Mouse (Mus musculus) heart, embryonic 12.5 days (tissue): ENCODE results near the gene Washc1. TPM values are rescaled to one million over a fixed set of nuclear protein-coding genes. Genes with fewer than 3 reads are reported as not detected.
A peak's percentile ranks its signal among the peaks of the same experiment; 100 is the strongest.
"Not testable (repeated sequence)": the region's sequence is repeated elsewhere in the genome, so short reads cannot be mapped to it uniquely, and the experiment has no call there.

Source experiments
- ATAC-seq: fragments of 200-750 bp; cut with Nextera tagmentation; 2 replicates; pipeline ENCODE4 v1.8.0; 2017; ENCODE audit warnings: moderate TSS enrichment, moderate library complexity; ENCODE audit not compliant: insufficient number of reproducible peaks, low FRiP score
- H3K27ac ChIP-seq: fragments of 300-500 bp; sonication (generic); 2 replicates; pipeline ENCODE4 v1.5.1; 2016; ENCODE audit warnings: mild to moderate bottlenecking, moderate library complexity; ENCODE audit not compliant: poor library complexity, severe bottlenecking
- H3K27me3 ChIP-seq: fragments of 300-500 bp; sonication (generic); replicated peaks from 2 replicates; pipeline ENCODE4 v1.6.1; 2016; ENCODE audit warnings: mild to moderate bottlenecking, moderate library complexity
- H3K36me3 ChIP-seq: fragments of 300-500 bp; sonication (generic); 2 replicates; pipeline ENCODE4 v1.6.1; 2016; ENCODE audit warnings: mild to moderate bottlenecking, moderate library complexity
- H3K4me1 ChIP-seq: fragments of 300-500 bp; sonication (generic); replicated peaks from 2 replicates; pipeline ENCODE4 v1.6.1; 2016; ENCODE audit warnings: mild to moderate bottlenecking
- H3K4me2 ChIP-seq: fragments of 300-500 bp; sonication (generic); 2 replicates; pipeline ENCODE4 v1.6.1; 2016; ENCODE audit warnings: mild to moderate bottlenecking, moderate library complexity
- H3K4me3 ChIP-seq: fragments of 300-500 bp; sonication (generic); 2 replicates; pipeline ENCODE4 v1.5.1; 2016; ENCODE audit warnings: mild to moderate bottlenecking
- H3K9ac ChIP-seq: fragments of 300-500 bp; sonication (generic); 2 replicates; pipeline ENCODE4 v1.6.1; 2016; ENCODE audit warnings: mild to moderate bottlenecking, moderate library complexity
- H3K9me3 ChIP-seq: fragments of 300-500 bp; sonication (generic); replicated peaks from 2 replicates; pipeline ENCODE4 v1.6.1; 2016; ENCODE audit warnings: mild to moderate bottlenecking, moderate library complexity
- WGBS: fragments of 180-500 bp; shearing (Covaris S2); methylation state at CpG from one replicate; pipeline ENCODE4 v1.1.7; 2016; 5-methylcytosine and 5-hydroxymethylcytosine counted together
- polyA plus RNA-seq: library from polyadenylated mRNA; unstranded; fragments of >200 nt; fragmentation: Nextera tagmentation; extraction: Ambion mirVana; gene quantifications from 2 replicates; pipeline ENCODE4 v1.2.1, GENCODE M21; 2016

The Washc1 gene
- polyA plus RNA-seq, 1 experiment from 2014 or later = 30.2 TPM

- H3K4me3 ChIP-seq = peak overlapping the region; percentile 97
- peaks cover 16% of the 10 kb centered on the region for H3K4me1 ChIP-seq
- peaks cover 37% of the 10 kb centered on the region for H3K36me3 ChIP-seq
- 0 out of 2 replicates have a peak overlapping the region, but pooled peaks have one; percentile 89 for H3K27ac ChIP-seq
- no peaks in the 10 kb centered on the region for H3K9me3 ChIP-seq
- H3K4me2 ChIP-seq = peak overlapping the region; percentile 76
- H3K27me3 ChIP-seq = no peaks in the 10 kb centered on the region
- no peak for ATAC-seq
- WGBS = 44% methylated on average over 4 of the region's 4 CpGs
- H3K9ac ChIP-seq = peak overlapping the region; percentile 91
Measured at GRCm38 (mm10) chr17:66112166-66112565, 821 bp downstream of the Washc1 start.

GRCm38 (mm10) chr17:66118991-66119390, 7.6 kb downstream of the Washc1 start:
- H3K4me1 ChIP-seq = no peaks in the 10 kb centered on the region
- 86% methylated on average over 8 of the region's 8 CpGs for WGBS
- no peaks in the 10 kb centered on the region for H3K9me3 ChIP-seq
- H3K27ac ChIP-seq = no peak overlapping the region
- no peak overlapping the region for H3K4me2 ChIP-seq
- H3K36me3 ChIP-seq = peaks cover 62% of the 10 kb centered on the region
- no peaks in the 10 kb centered on the region for H3K27me3 ChIP-seq
- ATAC-seq = no peak
- H3K4me3 ChIP-seq = no peak overlapping the region
- no peak overlapping the region for H3K9ac ChIP-seq

- H3K27me3 ChIP-seq = no peaks in the 10 kb centered on the region
- no peak overlapping the region for H3K4me3 ChIP-seq
- H3K4me1 ChIP-seq = peaks cover 13% of the 10 kb centered on the region
- no peak; the same call in 1 of the 2 replicates for ATAC-seq
- WGBS = 73% methylated on average over 1 of the region's 1 CpGs
- no peak overlapping the region for H3K4me2 ChIP-seq
- H3K27ac ChIP-seq = no peak overlapping the region
- no peaks in the 10 kb centered on the region for H3K9me3 ChIP-seq
- no peak overlapping the region for H3K9ac ChIP-seq
- peaks cover 44% of the 10 kb centered on the region for H3K36me3 ChIP-seq
Measured at GRCm38 (mm10) chr17:66120701-66121100, 9.4 kb downstream of the Washc1 start.

- Histone ChIP-seq H3K4me3 (peak within 1 kb of the TSS; percentile 76), H3K9ac (peak within 1 kb of the TSS; percentile 83), H3K9me3 (no peaks in the 10 kb centered on the region), H3K4me2 (peak within 1 kb of the TSS; percentile 80), H3K27ac (peak within 1 kb of the TSS; percentile 87), H3K36me3 (peaks cover 41% of the 10 kb centered on the region), H3K4me1 (peaks cover 13% of the 10 kb centered on the region), H3K27me3 (no peaks in the 10 kb centered on the region)
- WGBS = 6% methylated on average over 45 of the region's 45 CpGs
- ATAC-seq = peak; percentile 83
Measured at GRCm38 (mm10) chr17:66123066-66123815, 11.9 kb downstream of the Washc1 start, which contains the start of gene Ddx11. Ddx11 (plus strand) TSS chr17:66123520.

GRCm38 (mm10) chr17:66123816-66124610, 12.7 kb downstream of the Washc1 start:
- Histone ChIP-seq H3K4me3 (peak overlapping the region; percentile 76), H3K27ac (peak overlapping the region; percentile 87), H3K9me3 (no peaks in the 10 kb centered on the region), H3K27me3 (no peaks in the 10 kb centered on the region), H3K4me2 (peak overlapping the region; percentile 80), H3K9ac (peak overlapping the region; percentile 83), H3K36me3 (peaks cover 39% of the 10 kb centered on the region), H3K4me1 (peaks cover 13% of the 10 kb centered on the region)
- WGBS = under 1% methylated on average over 20 of the region's 20 CpGs
- 0 out of 2 replicates have a peak, but pooled peaks have one; percentile 22 for ATAC-seq

GRCm38 (mm10) chr17:66125211-66125610, 13.9 kb downstream of the Washc1 start:
- H3K9ac ChIP-seq = peak overlapping the region; percentile 41; the same call in 1 of the 2 replicates
- no peak for ATAC-seq

GRCm38 (mm10) chr17:66130371-66130770, 19.0 kb downstream of the Washc1 start:
- Histone ChIP-seq H3K9ac (no peak overlapping the region), H3K36me3 (peaks cover 83% of the 10 kb centered on the region), H3K4me3 (no peak overlapping the region), H3K27me3 (no peaks in the 10 kb centered on the region), H3K4me1 (peaks cover 2% of the 10 kb centered on the region), H3K27ac (no peak overlapping the region), H3K4me2 (no peak overlapping the region), H3K9me3 (peaks cover 7% of the 10 kb centered on the region)
- ATAC-seq = no peak
- WGBS = 88% methylated on average over 9 of the region's 9 CpGs

More at GRCm38 (mm10) chr17:66125211-66125610, 13.9 kb downstream of the Washc1 start:
- Histone ChIP-seq H3K27ac (no peak overlapping the region), H3K27me3 (no peaks in the 10 kb centered on the region), H3K4me1 (peaks cover 13% of the 10 kb centered on the region), H3K4me2 (no peak overlapping the region), H3K36me3 (peaks cover 36% of the 10 kb centered on the region), H3K4me3 (no peak overlapping the region), H3K9me3 (no peaks in the 10 kb centered on the region)
- WGBS = 62% methylated on average over 5 of the region's 5 CpGs

GRCm38 (mm10) chr17:66131212-66131611, 19.9 kb downstream of the Washc1 start:
- H3K36me3 ChIP-seq = peaks cover 90% of the 10 kb centered on the region
- no peaks in the 10 kb centered on the region for H3K4me1 ChIP-seq
- 90% methylated on average over 4 of the region's 4 CpGs for WGBS
- no peak overlapping the region for H3K4me3 ChIP-seq
- no peak overlapping the region for H3K4me2 ChIP-seq
- H3K27ac ChIP-seq = no peak overlapping the region
- no peaks in the 10 kb centered on the region for H3K27me3 ChIP-seq
- 0 out of 2 replicates have a peak, but pooled peaks have one; percentile 29 for ATAC-seq
- H3K9me3 ChIP-seq = peaks cover 7% of the 10 kb centered on the region
- no peak overlapping the region for H3K9ac ChIP-seq

GRCm38 (mm10) chr17:66152706-66153662, 41.6 kb downstream of the Washc1 start:
- H3K4me2 ChIP-seq, H3K27ac ChIP-seq, H3K9ac ChIP-seq, H3K9me3 ChIP-seq, ATAC-seq, H3K4me1 ChIP-seq, H3K4me3 ChIP-seq, H3K27me3 ChIP-seq: not testable (repeated sequence)
- H3K36me3 ChIP-seq = peaks cover 44% of the 10 kb centered on the region
- 76% methylated on average over 6 of the region's 8 CpGs for WGBS

- peaks cover 35% of the 10 kb centered on the region for H3K36me3 ChIP-seq
- H3K4me2 ChIP-seq, H3K27me3 ChIP-seq, H3K9me3 ChIP-seq, H3K4me1 ChIP-seq, H3K4me3 ChIP-seq, H3K9ac ChIP-seq, H3K27ac ChIP-seq: not testable (repeated sequence)
- WGBS = 88% methylated on average over 4 of the region's 4 CpGs
- ATAC-seq = 0 out of 2 replicates have a peak, but pooled peaks have one; percentile 16
Measured at GRCm38 (mm10) chr17:66153735-66154423, 42.5 kb downstream of the Washc1 start.
